Mouse (Mus musculus): ENCODE results near the gene Mrgpra4. TPM values are rescaled to one million over a fixed set of nuclear protein-coding genes. Genes with fewer than 3 reads are reported as not detected.

Gene Mrgpra4
- total RNA-seq (2021): under 1 TPM; 0.21 to 0.37 TPM
- long read RNA-seq, experiment 1: 0 reads
- long read RNA-seq, experiment 2: 0 reads

GRCm38 (mm10) chr7:47981995-47982394 is at the start of gene Mrgpra4:
Gene Mrgpra4 (minus strand): TSS chr7:47982095.
- no peak for DNase-seq (ENCODE audit: low spot score in 2 of 2)

DNA sequence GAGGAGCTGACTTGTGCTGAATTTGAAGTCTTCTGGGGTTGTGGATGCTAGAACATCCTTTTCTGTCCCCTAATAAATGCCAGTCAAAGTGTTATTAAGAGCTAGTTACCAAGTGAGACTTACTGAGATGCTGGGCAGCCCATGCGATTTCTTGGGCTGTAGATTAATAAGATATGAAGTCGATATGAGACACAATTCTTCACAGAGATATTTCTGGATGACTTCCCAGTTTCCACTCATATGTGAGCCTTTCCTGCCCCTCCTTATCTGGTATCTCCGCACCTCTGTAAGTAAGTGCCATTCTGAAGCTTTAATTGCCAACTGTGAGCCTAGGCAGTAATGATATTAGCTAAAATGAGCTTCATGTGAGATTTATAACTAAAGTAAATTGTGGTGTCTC is 45.6 kb upstream of the Mrgpra4 start, which contains the start of gene Mrgprx1:
TSS of gene Mrgprx1 (minus strand) at position 101 of the 400 bp plus-strand sequence.
- DNase-seq (ENCODE audit: low spot score in 2 of 2): no peak

GRCm38 (mm10) chr7:48017874-48018273 is 36.0 kb upstream of the Mrgpra4 start:
- DNase-seq (ENCODE audit: low spot score in 2 of 2): no peak

GRCm38 (mm10) chr7:47995689-47996088 is 13.8 kb upstream of the Mrgpra4 start:
- no peak for DNase-seq (ENCODE audit: low spot score in 2 of 2)

- no peak for DNase-seq (ENCODE audit: low spot score in 2 of 2)
These were observed 4.9 kb upstream of the Mrgpra4 start for GRCm38 (mm10) chr7:47986752-47987151.

Other genes with a start within 250 kb of the Mrgpra4 start
- gene Mrgprx1, start 45.5 kb upstream of the Mrgpra4 start, total RNA-seq (2021): not detected
- gene Mrgprb5, start 186.9 kb upstream of the Mrgpra4 start, total RNA-seq (2021): not detected
- not detected for gene Mrgprb4, start 217.2 kb upstream of the Mrgpra4 start, total RNA-seq (2021)